Mouse (Mus musculus) embryonic facial prominence, embryonic 11.5 days (tissue): Measurements from ENCODE around the gene Olfr1359. TPM values are rescaled to one million over a fixed set of nuclear protein-coding genes. Genes with fewer than 3 reads are reported as not detected.
A peak's percentile ranks its signal among the peaks of the same experiment; 100 is the strongest.
"Not testable (repeated sequence)": the region's sequence is repeated elsewhere in the genome, so short reads cannot be mapped to it uniquely, and the experiment has no call there.

Experiments used
- ATAC-seq: fragments of 200-750 bp; cut with Nextera tagmentation; replicated peaks from 2 replicates; pipeline ENCODE4 v1.8.0; 2017; ENCODE audit warnings: low read depth; ENCODE audit not compliant: insufficient number of reproducible peaks, low FRiP score, low TSS enrichment
- DNase-seq: peaks from one replicate; pipeline ENCODE4 v3.0.0-alpha.2; 2015; ENCODE audit warnings: low spot score
- H3K27ac ChIP-seq: fragments of 300-500 bp; sonication (generic); replicated peaks from 2 replicates; pipeline ENCODE4 v1.5.1; 2014; ENCODE audit warnings: mild to moderate bottlenecking, low read depth, low read length, control low read depth
- H3K27me3 ChIP-seq: fragments of 300-500 bp; sonication (generic); 2 replicates; pipeline ENCODE4 v1.6.1; 2014; ENCODE audit warnings: mild to moderate bottlenecking, low read length, moderate library complexity, mixed read lengths; ENCODE audit not compliant: control insufficient read depth, insufficient read depth
- H3K36me3 ChIP-seq: fragments of 300-500 bp; sonication (generic); replicated peaks from 2 replicates; pipeline ENCODE4 v1.6.1; 2014; ENCODE audit warnings: low read depth, mild to moderate bottlenecking, low read length, moderate library complexity, mixed read lengths; ENCODE audit not compliant: control insufficient read depth, insufficient read depth
- H3K4me1 ChIP-seq: fragments of 300-500 bp; sonication (generic); 2 replicates; pipeline ENCODE4 v1.6.1; 2014; ENCODE audit warnings: low read length, mixed read lengths; ENCODE audit not compliant: control insufficient read depth, insufficient read depth
- H3K4me2 ChIP-seq: fragments of 300-500 bp; sonication (generic); 2 replicates; pipeline ENCODE4 v1.6.1; 2014; ENCODE audit warnings: low read depth, mild to moderate bottlenecking, control low read depth, low read length, moderate library complexity
- H3K4me3 ChIP-seq: fragments of 300-500 bp; sonication (generic); 2 replicates; pipeline ENCODE4 v1.5.1; 2014; ENCODE audit warnings: low read depth, low read length, control low read depth
- H3K9ac ChIP-seq: fragments of 300-500 bp; sonication (generic); replicated peaks from 2 replicates; pipeline ENCODE4 v1.6.1; 2014; ENCODE audit warnings: mild to moderate bottlenecking, control low read depth, low read length
- H3K9me3 ChIP-seq: fragments of 300-500 bp; sonication (generic); replicated peaks from 2 replicates; pipeline ENCODE4 v1.6.1; 2016; ENCODE audit warnings: mild to moderate bottlenecking, low read length, inconsistent platforms, mixed read lengths; ENCODE audit not compliant: control insufficient read depth
- WGBS: fragments of 180-500 bp; shearing (Covaris S2); extraction: QIAGEN DNeasy Blood & Tissue Kit; methylation state at CpG from one replicate; pipeline ENCODE4 v1.1.7; 2014; 5-methylcytosine and 5-hydroxymethylcytosine counted together
- polyA plus RNA-seq: library from polyadenylated mRNA; unstranded; fragments of >200 nt; fragmentation: Nextera tagmentation; extraction: Ambion mirVana; gene quantifications from 2 replicates; pipeline ENCODE4 v1.2.1, GENCODE M21; 2014

Olfr1359 gene
- polyA plus RNA-seq, 1 experiment from 2014 or later, result not detected

- H3K4me2 ChIP-seq, result peak within 1 kb of the TSS; percentile 58
- not testable (repeated sequence) for H3K36me3 ChIP-seq, H3K4me1 ChIP-seq, H3K27me3 ChIP-seq, H3K9me3 ChIP-seq
- ATAC-seq, result peak; percentile 92
- peak; percentile 93 for DNase-seq
- under 1% methylated on average over 43 of the region's 56 CpGs for WGBS
- peak within 1 kb of the TSS; percentile 50 for H3K4me3 ChIP-seq
- H3K27ac ChIP-seq, result peak within 1 kb of the TSS; percentile 95
- H3K9ac ChIP-seq, result peak within 1 kb of the TSS; percentile 63
Observed at GRCm38 (mm10) chr13:21734906-21735767, 37.2 kb downstream of the Olfr1359 start, which contains the start of gene Hist1h4j. TSS of gene Hist1h4j (plus strand) at chr13:21735064.

GRCm38 (mm10) chr13:21745006-21745405, 47.1 kb downstream of the Olfr1359 start:
- 84% methylated on average over 1 of the region's 1 CpGs for WGBS
- no peaks in the 10 kb centered on the region for H3K36me3 ChIP-seq
- H3K9me3 ChIP-seq, result no peaks in the 10 kb centered on the region
- H3K27ac ChIP-seq, result no peak overlapping the region
- no peak overlapping the region for H3K4me3 ChIP-seq
- DNase-seq, result no peak
- ATAC-seq, result no peak
- no peak overlapping the region for H3K9ac ChIP-seq
- no peaks in the 10 kb centered on the region for H3K4me1 ChIP-seq
- H3K27me3 ChIP-seq, result no peaks in the 10 kb centered on the region
- no peak overlapping the region for H3K4me2 ChIP-seq

GRCm38 (mm10) chr13:21749387-21750158, 51.7 kb downstream of the Olfr1359 start:
- no peaks in the 10 kb centered on the region for H3K9me3 ChIP-seq
- peak overlapping the region; percentile 65 for H3K9ac ChIP-seq
- peak overlapping the region; percentile 97 for H3K27ac ChIP-seq
- H3K4me3 ChIP-seq, result peak overlapping the region; percentile 56
- peak overlapping the region; percentile 87 for H3K4me2 ChIP-seq
- no peaks in the 10 kb centered on the region for H3K36me3 ChIP-seq
- peak; percentile 69 for DNase-seq
- H3K27me3 ChIP-seq, result no peaks in the 10 kb centered on the region
- no peaks in the 10 kb centered on the region for H3K4me1 ChIP-seq
- ATAC-seq, result no peak; the same call in 1 of the 2 replicates
- WGBS, result 5% methylated on average over 5 of the region's 5 CpGs

- ATAC-seq (peak; percentile 89), DNase-seq (peak; percentile 94)
- H3K9ac ChIP-seq, result peak within 1 kb of the TSS; percentile 65
- peak within 1 kb of the TSS; percentile 56 for H3K4me3 ChIP-seq
- WGBS, result under 1% methylated on average over 40 of the region's 56 CpGs
- not testable (repeated sequence) for H3K4me1 ChIP-seq, H3K27me3 ChIP-seq, H3K9me3 ChIP-seq, H3K36me3 ChIP-seq
- H3K4me2 ChIP-seq, result peak within 1 kb of the TSS; percentile 87
- H3K27ac ChIP-seq, result peak within 1 kb of the TSS; percentile 97
Observed at GRCm38 (mm10) chr13:21750159-21751017, 52.5 kb downstream of the Olfr1359 start, which contains the start of gene Hist1h4k. TSS of gene Hist1h4k (minus strand) at chr13:21750505.

GRCm38 (mm10) chr13:21751417-21751816, 53.5 kb downstream of the Olfr1359 start:
- Histone ChIP-seq H3K4me1 (no peaks in the 10 kb centered on the region), H3K27ac (peak overlapping the region; percentile 52; the same call in 1 of the 2 replicates), H3K9ac (no peak overlapping the region), H3K4me3 (no peak overlapping the region), H3K4me2 (no peak overlapping the region), H3K36me3 (no peaks in the 10 kb centered on the region), H3K9me3 (no peaks in the 10 kb centered on the region), H3K27me3 (no peaks in the 10 kb centered on the region)
- ATAC-seq (no peak), DNase-seq (no peak)

GRCm38 (mm10) chr13:21751827-21752226, 53.9 kb downstream of the Olfr1359 start:
- Histone ChIP-seq H3K9ac (no peak overlapping the region), H3K27ac (peak overlapping the region; percentile 89; the same call in 1 of the 2 replicates), H3K27me3 (no peaks in the 10 kb centered on the region), H3K4me1 (no peaks in the 10 kb centered on the region), H3K36me3 (no peaks in the 10 kb centered on the region), H3K4me2 (no peak overlapping the region; the same call in 1 of the 2 replicates), H3K9me3 (no peaks in the 10 kb centered on the region), H3K4me3 (no peak overlapping the region)
- ATAC-seq, result no peak
- 66% methylated on average over 3 of the region's 3 CpGs for WGBS
- no peak for DNase-seq

GRCm38 (mm10) chr13:21752356-21752755, 54.4 kb downstream of the Olfr1359 start:
- ATAC-seq, result no peak
- Histone ChIP-seq H3K27ac (peak overlapping the region; percentile 89), H3K4me1 (no peaks in the 10 kb centered on the region), H3K27me3 (no peaks in the 10 kb centered on the region), H3K4me3 (no peak overlapping the region), H3K9me3 (no peaks in the 10 kb centered on the region), H3K9ac (no peak overlapping the region; the same call in 1 of the 2 replicates), H3K4me2 (no peak overlapping the region; the same call in 1 of the 2 replicates), H3K36me3 (no peaks in the 10 kb centered on the region)
- WGBS, result 47% methylated on average over 3 of the region's 3 CpGs
- peak; percentile 42 for DNase-seq
